ENCODE assay signal across 30 mouse cellular contexts in genomic region chr13:92807849-92808248, GRCm38 (mm10). TPM values are rescaled to one million over a fixed set of nuclear protein-coding genes. Genes with fewer than 3 reads are reported as not detected.
"Had no signal": no experiment of that assay in that cellular context is flagged by ENCODE, and none has a peak within 500 bp of the region (broad histone marks: within the 10 kb centered on the region; RNA-seq: fewer than 3 reads in every experiment).

No protein-coding gene starts in this region.

- H3K36me3 ChIP-seq: embryonic facial prominence, embryonic 10.5 days; embryonic facial prominence, embryonic 12.5 days; embryonic facial prominence, embryonic 13.5 days; embryonic facial prominence, embryonic 15.5 days; forebrain, embryonic 10.5 days; forebrain, embryonic 12.5 days; forebrain, embryonic 15.5 days had no signal

- H3K4me2 ChIP-seq: embryonic facial prominence, embryonic 12.5 days; embryonic facial prominence, embryonic 13.5 days; embryonic facial prominence, embryonic 15.5 days; forebrain, embryonic 12.5 days; forebrain, embryonic 13.5 days; forebrain, embryonic 15.5 days had no signal

- H3K4me3 ChIP-seq: embryonic facial prominence, embryonic 10.5 days; embryonic facial prominence, embryonic 12.5 days; embryonic facial prominence, embryonic 13.5 days; embryonic facial prominence, embryonic 15.5 days; erythroblast, embryonic 14.5 days; forebrain, embryonic 10.5 days; forebrain, embryonic 12.5 days; forebrain, embryonic 13.5 days; forebrain, embryonic 15.5 days; gastrocnemius, adult 2 months had no signal

- DNase-seq: cerebellum, adult 18-20 months; cerebellum, adult 2 months; cerebellum, adult 8-10 months; cerebellum, adult 9-10 months; cerebellum, adult 9-11 months; cerebellum, postnatal 10 days; cerebellum, postnatal 14 days; cerebellum, postnatal 25 days; cerebellum, postnatal 36 days; embryo, embryonic 11 days; forebrain, postnatal 0 days; gastrocnemius, adult 2 months; gastrocnemius, postnatal 10 days; gastrocnemius, postnatal 14 days; gastrocnemius, postnatal 25 days; gastrocnemius, postnatal 36 days; heart, adult 11 months had no signal

- H3K27ac ChIP-seq: embryonic facial prominence, embryonic 10.5 days; embryonic facial prominence, embryonic 12.5 days; embryonic facial prominence, embryonic 13.5 days; embryonic facial prominence, embryonic 15.5 days; forebrain, embryonic 10.5 days; forebrain, embryonic 12.5 days; forebrain, embryonic 13.5 days; forebrain, embryonic 15.5 days; gastrocnemius, adult 2 months had no signal

- H3K27me3 ChIP-seq: embryonic facial prominence, embryonic 12.5 days; embryonic facial prominence, embryonic 13.5 days; embryonic facial prominence, embryonic 15.5 days; forebrain, embryonic 12.5 days; forebrain, embryonic 13.5 days; forebrain, embryonic 15.5 days had no signal

- H3K4me1 ChIP-seq: embryonic facial prominence, embryonic 10.5 days; embryonic facial prominence, embryonic 12.5 days; embryonic facial prominence, embryonic 13.5 days; embryonic facial prominence, embryonic 15.5 days; forebrain, embryonic 10.5 days; forebrain, embryonic 12.5 days; forebrain, embryonic 13.5 days; forebrain, embryonic 15.5 days had no signal

- H3K9me3 ChIP-seq: embryonic facial prominence, embryonic 10.5 days; embryonic facial prominence, embryonic 12.5 days; embryonic facial prominence, embryonic 13.5 days; embryonic facial prominence, embryonic 15.5 days; forebrain, embryonic 10.5 days; forebrain, embryonic 12.5 days; forebrain, embryonic 13.5 days; forebrain, embryonic 15.5 days had no signal

- ATAC-seq: forebrain, embryonic 13.5 days; forebrain, embryonic 14.5 days; forebrain, embryonic 15.5 days; forebrain, embryonic 16.5 days; forebrain, postnatal 0 days had no signal

- H3K9ac ChIP-seq: embryonic facial prominence, embryonic 12.5 days; embryonic facial prominence, embryonic 13.5 days; embryonic facial prominence, embryonic 15.5 days; forebrain, embryonic 12.5 days; forebrain, embryonic 13.5 days; forebrain, embryonic 15.5 days; forebrain, postnatal 0 days had no signal

RNA-seq across cellular contexts. Expression of gene Thbs4, which starts 13.2 kb away (rescaled TPM):
- total RNA-seq: common myeloid progenitor, adult 5-6 weeks; granulocyte monocyte progenitor cell, adult 5-6 weeks had no signal
- polyA plus RNA-seq: erythroblast, embryonic 14.5 days had no signal
